Mouse (Mus musculus) layer of hippocampus, postnatal 25 days (tissue): ENCODE data around the gene BC049762. TPM values are rescaled to one million over a fixed set of nuclear protein-coding genes. Genes with fewer than 3 reads are reported as not detected.

Experiments used
- DNase-seq, 2 experiments: peaks; one replicate each; pipeline ENCODE4 v3.0.0; 2022; ENCODE audit warnings: mixed read lengths in 2 of 2, low spot score in 1 of 2; ENCODE audit errors: extremely low spot score in 1 of 2
- total RNA-seq, 2 experiments: library from RNA; stranded (reverse); gene quantifications; 2 replicates each; pipeline ENCODE4 v1.2.3; 2021

BC049762 gene
- total RNA-seq = under 1 TPM; 0.42 to 0.68 TPM

DNA sequence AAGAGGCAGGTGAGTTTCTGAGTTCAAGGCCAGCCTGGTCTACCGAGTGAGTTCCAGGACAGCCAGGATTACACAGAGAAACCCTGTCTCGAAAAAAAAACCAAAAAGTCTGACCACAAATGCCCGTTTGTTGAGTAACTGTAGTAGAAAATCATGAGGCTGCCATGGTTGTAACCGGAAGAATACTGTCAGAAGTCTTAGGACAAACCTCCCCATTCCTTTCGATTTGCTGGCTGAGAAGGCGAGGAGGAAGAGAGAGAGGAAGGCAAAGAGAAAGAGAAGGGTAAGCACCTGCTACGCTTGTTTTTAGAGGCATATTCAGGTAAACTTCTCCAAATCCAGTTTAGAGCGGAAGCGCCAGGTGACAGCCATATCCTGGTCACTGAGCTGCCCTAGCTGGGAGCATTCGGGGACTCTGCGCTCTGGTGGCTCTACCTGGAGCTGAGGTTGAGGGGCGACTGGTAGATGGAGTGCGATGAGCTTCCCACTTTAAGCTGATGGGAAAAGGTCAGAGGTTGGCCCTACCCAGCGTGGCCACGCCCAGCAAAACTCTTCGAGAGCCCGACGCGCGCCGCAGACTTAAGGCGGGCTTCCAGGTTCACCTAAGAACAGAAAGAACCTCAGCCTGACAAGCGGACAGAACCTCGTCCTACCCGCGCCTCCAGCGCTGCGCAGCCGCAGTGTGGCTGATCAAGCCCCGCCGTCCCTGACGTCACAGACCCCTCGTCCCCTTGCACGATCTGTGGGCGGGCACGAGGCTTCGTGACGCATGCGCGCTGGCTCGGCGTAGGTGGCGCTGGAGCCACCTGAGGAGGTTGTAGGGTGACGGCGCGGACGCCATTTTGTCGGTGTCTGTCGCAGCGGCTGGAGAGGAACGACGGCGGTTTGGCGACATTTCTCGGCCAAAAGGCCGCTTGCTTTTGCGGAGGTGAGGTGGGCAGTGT is at the start of gene BC049762:
Gene BC049762 (minus strand): TSS at position 705 of the 944 bp plus-strand sequence.
- peak; percentile 97 for DNase-seq

DNA sequence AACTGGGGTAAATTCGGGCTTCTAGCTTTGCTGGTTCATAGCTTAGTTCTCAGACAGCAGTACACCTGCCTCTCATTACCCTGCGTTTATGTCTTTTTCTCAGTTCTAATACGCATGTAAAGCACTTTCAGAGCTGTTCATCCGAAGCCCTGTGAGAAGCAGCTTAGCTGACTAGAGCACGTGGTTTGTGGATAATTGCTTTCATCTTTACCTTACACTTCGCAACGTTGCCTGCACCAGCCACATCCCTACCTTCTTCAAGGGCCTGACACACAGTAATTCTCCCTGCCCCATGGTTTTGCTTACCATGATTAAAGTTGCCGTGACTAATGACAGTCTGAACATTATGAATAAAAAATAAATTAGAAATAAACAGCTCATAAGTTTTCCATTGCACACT is 49.0 kb upstream of the BC049762 start:
- no peak for DNase-seq

DNA sequence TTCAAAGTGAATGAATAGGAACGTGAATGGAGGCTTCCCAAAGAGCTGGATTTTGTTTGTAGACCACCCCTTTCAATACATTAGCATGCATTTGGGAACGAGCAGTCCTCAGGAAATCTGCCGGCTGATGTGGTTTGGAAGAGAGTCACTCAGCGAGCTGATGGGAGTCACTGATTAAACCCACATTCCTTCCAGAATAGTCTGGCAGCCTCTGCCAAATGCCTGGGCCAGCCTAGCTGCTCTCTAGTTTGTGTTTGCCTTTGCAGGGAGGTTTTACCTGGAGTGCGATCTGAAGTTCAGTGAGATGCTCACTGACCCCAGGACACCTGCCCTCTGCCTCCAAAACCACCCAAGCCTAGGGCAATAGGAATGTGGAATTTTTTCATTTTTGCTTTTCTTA is 45.5 kb upstream of the BC049762 start:
- DNase-seq = no peak

DNA sequence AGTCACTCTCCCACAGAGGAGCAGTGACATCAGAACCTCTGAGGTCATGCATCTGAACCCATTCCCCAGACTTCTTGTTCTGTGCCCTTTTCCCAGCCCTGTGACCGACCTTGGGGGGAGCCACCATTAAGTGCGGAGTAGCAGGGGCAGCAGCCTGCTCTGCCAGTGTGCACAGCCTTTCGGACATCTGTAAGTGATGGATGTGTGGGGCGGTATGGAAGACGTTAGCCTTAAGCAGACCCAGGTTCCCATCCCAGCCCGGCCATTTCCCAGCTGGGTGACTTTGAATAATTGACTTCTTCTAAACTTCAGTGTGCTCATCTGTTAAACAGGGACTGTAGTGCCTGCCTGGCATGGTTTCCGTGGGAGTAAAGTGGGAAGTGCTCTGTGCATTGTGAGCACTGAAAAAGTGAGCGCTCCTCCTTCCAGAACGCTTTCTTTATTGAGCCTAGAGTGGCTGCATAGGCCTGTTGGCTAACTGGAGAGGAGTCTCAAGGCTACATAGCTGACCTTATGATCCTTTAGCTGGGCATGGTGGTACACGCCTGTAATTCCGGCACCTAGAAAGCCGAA is 41.2 kb upstream of the BC049762 start:
- no peak for DNase-seq

DNA sequence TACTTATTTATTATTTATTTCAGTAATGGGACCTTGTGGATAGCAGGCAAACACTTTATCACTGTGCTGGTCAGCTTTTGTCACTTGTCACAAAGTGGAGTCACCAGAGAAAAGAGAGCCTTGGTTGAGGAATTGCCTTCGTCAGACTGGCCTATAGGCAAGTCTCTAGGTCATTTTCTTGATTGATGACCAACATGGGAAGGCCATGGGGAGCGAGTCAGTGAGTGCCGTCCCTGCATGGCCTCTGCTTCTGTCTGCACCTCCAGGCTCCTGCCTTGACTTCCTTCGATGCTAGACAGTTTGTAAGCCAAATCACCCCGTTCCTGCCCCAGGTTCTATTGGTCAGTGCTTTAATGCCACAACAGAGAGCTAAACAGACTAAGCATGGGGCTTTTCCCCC is 39.5 kb upstream of the BC049762 start:
- no peak for DNase-seq

DNA sequence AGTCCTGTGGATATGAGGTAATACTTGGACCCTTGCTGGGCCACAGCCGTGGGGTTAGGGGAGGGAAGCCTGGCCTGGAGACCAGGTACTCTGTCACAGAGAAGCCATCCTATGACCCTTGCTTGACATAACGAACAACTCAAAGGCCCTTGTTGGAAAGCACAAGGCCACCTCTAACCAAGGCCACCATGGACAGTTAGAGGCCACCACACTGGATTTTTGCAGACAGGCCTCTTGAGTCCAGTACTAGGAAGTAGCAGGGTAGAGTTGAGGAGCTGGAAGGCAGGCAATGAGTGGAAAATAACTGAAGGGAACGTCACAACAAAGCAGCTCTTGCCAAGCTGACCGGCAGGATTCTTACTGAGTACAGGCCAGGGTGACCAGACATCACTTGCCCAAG is 35.8 kb upstream of the BC049762 start:
- no peak for DNase-seq

DNA sequence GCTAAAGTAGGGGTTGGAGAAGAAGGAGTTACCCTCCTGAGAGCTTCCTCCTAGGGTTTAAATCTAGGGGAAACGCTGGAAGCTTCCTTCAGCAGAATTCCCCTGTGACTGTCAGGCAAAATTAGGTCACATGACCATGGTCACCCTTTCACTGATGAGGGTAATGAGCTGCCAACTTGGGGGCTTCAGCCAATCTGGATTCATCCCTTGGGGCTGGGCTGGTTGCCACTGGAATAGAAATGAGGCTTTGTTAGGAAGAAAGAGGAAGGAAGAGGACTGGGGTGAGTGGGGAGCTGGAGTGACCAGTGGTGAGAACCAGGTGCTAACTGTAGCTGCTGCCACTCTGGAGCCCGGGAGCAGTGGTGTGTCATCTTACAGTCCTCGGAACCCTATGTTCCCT is 32.9 kb upstream of the BC049762 start:
- no peak for DNase-seq

DNA sequence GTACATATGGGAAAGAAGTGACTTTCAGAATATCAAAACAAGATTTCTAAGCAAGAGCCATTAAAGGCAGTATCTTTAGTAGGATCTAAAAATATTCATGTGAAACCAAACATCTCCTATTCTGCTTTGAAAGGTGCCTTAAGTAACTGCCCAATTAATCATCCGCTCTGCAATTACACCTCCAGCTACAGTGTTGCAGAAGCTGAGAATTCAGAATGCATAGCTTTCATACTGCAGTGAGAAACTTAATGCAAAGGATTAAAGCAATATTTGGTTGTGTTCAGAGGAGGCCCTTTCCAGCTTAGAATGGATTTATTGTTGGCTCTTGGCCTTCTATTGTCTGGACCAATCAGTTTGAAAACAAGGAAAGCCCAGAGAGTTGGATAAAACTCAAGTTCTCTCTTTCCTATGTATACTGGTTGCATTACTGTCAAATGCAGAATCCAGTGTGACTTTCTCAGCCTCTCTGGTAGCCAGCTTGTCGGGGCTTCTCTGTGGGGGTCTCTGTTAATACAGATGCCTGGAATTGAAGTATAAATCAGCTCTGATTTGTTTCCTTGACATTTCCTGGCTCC is 31.2 kb upstream of the BC049762 start:
- DNase-seq = no peak

DNA sequence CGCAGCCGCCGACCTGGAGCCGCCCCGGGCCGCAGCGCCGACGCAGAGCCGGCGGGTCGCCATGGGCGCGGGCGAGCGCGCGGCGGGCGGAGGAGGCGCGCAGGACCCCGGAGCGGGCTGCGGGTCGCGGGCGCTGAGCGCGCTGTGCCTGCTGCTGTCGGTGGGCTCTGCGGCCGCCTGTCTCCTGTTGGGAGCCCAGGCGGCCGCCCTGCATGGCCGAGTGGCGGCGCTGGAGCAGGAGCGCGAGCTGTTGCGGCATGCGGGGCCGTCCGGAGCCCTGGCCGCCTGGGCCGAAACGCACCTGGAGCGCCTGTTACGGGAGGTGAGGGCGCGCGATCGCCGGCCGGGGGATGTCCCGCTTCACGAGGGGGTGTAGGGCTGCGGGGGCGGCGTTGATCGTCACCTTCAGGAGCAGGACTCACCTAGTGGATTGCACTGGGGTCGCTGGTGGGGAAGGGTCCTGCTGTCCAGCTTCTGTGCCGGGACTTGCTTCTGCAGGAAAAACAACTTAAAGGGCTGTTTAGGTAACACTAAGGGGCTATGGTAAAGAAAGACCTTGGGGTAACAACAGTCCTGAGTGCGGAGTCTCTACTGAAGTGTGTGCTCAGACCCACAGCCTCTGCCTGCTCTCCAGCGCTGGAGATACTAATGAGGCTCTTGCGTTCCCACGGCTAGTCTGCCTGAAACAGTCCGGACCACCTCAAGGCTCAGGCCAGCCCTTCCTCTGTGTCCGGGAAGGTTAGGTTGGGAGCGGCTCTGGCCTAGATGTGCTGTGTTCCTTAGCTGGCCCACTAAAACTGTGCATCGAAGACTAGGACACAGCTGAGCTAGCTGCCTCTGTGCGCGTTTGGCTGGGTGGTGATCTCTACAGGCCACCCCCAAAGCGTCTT is 27.5 kb upstream of the BC049762 start:
- no peak for DNase-seq

DNA sequence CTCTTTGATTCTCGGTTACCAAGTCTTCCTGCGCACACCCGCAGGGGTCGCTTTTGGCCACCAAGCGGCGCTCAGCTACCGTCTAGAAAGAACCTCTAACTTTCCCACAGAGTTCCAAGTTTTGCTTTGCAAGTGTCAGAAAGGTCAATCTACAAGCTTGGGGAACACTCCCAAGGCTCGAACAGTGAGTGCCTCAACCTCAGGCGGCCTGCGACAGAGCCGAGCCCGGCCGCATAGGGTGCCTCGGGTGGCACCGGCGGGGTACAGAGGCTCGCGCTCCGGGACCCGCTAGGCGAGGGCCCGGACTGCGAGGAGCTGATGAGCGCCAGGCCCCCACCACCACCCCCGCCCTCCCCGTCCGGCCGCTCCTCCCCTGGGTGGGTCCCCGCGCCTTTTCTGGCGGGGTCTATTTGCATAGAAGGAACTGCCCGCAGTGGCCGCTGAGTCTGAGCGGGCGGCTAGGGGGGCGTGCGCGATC is 26.8 kb upstream of the BC049762 start, which contains the start of gene Col23a1:
Gene Col23a1 (plus strand): TSS at position 357 of the 478 bp plus-strand sequence.
- DNase-seq = peak; percentile 38 to 69

DNA sequence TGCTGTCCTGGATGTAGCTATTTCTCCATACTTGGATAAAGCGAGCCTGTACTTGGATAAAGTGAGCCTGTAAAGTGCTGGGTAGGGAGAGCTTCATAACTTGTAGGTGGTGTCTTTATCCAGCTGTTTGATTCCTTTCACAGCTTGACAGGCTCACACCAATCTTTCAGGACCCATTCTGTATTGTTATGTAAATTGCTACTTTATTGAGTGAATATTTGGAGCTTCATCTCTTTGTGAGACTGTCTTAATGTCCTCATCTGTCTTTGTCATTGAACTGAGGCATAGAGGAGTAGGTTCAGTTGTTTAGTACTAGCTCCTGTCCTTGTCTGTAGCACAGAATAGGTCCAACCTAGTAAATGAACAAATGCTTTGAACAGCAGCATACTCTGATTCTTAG is 11.6 kb upstream of the BC049762 start:
- DNase-seq = no peak

DNA sequence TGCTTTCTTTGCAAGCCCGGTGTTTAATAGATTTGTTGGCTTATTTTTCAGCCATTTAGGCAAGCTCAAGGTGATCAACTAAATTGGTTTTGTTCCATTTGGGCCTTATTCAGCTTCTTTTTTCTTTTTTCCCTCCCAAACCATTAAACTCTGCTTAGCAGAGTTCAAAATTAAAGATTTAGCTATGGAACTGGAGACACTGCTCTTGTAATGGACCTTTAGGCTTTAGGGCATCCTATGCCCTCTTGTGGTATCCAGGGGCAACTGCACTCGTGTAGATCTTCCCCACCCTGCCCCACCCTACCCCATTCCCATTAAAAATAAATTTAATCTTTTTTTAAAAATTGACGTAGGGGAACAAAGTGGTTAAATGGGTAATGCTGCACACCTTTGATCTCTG is 2.5 kb upstream of the BC049762 start:
- no peak for DNase-seq

DNA sequence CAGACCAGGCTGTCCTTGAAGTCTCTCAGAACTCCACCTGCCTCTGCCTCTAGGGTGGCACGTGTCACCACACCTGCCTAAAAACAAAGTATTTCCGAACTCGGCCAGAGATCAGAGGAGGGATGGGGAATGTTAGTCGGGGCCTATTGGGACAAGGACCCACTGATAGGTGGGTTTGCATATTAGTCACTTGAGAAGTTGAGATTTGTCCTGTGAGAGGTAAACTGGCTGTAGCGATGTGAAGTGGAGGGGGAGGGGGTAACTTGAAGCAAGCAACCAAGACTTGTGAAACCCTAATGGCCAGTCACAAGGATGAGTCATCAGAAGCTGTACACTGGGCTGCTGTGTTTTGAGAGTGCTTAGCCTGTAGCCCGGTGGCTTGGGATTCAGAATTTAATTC is 1.5 kb upstream of the BC049762 start:
- DNase-seq = no peak

DNA sequence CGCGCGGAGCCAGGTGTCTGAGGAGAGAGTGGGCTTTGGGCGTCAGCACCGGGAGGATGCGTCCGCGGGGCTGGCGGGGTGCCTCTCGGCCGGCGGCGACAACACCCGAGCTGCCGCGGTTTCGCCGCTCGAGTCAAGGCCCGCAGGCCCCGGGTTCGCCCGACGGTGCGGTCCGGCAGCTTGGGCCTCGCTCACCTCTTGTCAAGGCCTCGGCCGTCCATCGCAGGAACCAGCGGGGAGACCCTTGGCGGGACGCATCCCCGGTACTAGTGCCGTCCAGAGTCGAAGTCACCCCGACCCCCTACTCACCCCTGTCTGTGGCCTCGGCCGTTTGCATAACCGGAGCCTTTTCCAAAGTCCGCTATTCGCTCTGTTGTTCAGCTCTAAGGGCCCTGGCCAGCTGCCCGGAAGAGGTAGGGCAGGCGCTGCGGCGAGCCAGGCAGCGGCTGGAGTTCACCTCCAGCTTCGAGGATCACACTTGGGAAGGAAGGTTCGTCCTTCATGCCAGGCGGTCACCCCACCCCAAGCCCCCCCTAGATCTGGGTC is 513 bp upstream of the BC049762 start:
- DNase-seq = peak in 1 of 2 experiments; percentile 56

DNA sequence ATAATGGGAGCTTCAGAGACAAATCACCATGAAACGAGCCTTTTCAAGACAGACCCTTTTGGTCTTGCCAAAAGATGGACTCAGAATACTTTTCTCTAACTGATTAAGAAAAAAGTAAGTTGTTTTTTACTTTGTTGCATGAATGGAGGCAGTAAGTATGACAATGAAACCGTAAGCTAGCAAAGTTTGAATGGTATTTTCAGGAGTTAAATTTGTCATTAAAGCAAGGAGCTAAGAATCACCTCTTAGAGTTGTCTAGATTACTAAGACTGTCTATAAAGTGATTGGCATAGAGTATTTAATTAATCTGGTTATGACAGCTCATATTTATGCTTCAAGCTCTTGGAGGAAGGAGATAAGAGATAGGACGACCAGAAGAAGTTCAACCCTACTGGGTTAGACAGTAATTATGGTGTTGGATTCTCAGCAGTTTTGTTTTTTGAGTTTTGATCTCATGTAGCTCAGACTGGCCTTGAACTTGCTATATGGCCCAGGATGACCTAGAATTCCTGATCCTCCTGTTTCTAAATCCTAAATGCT is 1.1 kb downstream of the BC049762 start, which contains the start of gene Clk4:
Gene Clk4 (plus strand): TSS at position 51 of the 540 bp plus-strand sequence.
- no peak for DNase-seq

DNA sequence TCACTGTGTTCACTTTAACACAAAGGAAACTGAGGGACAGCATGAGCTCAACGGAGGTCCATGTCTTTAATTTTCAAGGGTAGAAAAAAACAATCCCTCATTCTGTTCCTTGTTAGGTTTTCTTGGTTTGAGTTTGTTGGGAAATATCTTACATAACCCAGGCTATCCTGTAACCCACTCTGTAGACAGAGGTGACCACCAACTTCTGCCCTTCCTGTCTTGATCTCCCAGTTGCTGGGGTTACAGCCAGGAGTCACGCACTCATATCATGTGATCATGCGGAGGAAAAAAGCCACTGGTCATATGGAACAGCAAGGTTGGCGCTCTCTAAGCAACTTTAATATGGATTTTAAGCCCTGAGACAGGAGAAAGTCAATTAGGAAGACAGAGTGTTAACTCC is 5.8 kb downstream of the BC049762 start:
- DNase-seq = no peak

DNA sequence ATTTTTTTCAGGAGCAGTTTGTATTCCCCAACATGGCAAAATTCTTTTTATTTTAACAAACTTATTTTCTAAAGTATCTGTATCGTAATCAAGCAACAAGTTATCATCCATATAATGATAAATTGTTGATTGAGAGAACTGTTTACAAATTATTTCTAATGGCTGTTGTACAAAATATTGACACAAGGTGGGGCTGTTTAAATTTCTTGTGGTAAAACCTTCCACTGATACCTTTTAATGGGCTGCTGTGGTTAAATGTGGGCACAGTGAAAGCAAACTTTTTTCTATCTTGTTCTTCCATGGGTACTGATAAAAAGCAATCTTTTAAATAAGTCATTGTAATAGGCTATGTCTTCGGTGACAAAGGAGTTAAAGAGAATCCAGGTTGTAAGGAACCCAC is 19.9 kb downstream of the BC049762 start:
- no peak for DNase-seq

DNA sequence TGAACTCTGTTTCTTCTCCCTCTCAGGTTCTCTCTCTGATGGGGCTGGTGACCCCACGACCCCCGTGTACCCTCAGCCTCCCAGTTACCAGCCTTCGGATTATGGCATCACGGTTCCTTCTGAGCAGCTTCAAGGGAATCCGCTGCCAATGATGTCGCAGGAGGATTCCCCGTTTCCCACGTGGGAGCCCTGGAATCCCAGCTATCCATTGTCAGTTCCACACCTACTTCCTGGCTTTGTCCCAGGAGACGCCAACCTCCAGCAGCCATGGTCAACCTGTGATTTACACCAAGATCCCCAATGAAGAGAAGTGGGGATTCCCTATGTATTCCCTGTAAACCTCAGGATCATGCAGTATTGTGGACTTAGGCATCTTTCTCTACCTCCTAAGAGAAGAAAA is 28.2 kb downstream of the BC049762 start:
- no peak for DNase-seq

DNA sequence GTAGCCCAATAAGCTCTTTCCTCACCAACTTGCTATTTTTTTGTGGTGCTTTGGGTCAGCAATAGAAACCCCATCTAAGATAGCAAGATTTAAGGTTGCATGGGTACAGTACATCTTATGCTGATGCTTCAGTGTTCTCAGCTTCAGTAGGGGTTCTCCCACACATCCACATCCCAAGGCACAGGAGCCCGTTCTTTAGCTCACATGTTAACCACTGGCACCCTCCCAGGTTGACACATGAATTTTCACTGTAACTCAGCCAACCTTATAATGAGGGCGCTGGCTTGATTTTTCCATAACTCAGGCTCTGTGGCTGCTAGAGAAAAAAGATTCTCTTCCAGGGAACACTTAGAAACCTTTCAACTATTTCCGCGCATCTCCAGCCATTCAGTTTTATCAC is 35.7 kb downstream of the BC049762 start:
- peak in 1 of 2 experiments; percentile 37 for DNase-seq

DNA sequence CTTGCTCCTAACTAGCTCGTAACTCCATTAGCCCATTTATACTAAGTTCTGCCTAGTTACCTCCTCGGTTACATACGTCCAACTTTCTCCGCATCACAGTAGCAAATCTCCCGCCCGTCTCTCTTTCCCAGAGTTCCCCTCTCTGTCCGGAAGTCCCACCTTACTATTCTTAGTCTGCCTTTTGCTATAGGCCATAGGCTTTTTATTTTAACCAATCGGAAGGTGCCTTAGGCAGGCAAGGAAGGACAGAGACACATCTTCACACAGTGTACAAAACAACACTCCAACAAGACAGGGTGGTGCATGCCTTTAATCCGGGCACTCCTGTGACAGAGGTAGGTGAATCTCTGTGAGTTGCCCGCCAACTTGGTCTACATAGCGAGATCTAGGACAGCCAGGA is 42.5 kb downstream of the BC049762 start, which contains the start of gene Gm12569:
Gene Gm12569 (plus strand): TSS at position 166 of the 400 bp plus-strand sequence.
- no peak for DNase-seq
